Mouse (Mus musculus) kidney, postnatal 4 days (tissue): ENCODE results near the gene Olfr547.
"Not testable (repeated sequence)": the region's sequence is repeated elsewhere in the genome, so short reads cannot be mapped to it uniquely, and the experiment has no call there.

Experiments
- DNase-seq, 2 experiments: peaks; one replicate each; pipeline ENCODE4 v3.0.0; 2021; ENCODE audit warnings: mixed read lengths in 2 of 2

The Olfr547 gene

GRCm38 (mm10) chr7:102534449-102534848 is at the start of gene Olfr547:
Olfr547 (plus strand) TSS chr7:102534749.
- DNase-seq, result no peak

GRCm38 (mm10) chr7:102484766-102485165 is 49.8 kb upstream of the Olfr547 start:
- DNase-seq, result not testable (repeated sequence)

DNA sequence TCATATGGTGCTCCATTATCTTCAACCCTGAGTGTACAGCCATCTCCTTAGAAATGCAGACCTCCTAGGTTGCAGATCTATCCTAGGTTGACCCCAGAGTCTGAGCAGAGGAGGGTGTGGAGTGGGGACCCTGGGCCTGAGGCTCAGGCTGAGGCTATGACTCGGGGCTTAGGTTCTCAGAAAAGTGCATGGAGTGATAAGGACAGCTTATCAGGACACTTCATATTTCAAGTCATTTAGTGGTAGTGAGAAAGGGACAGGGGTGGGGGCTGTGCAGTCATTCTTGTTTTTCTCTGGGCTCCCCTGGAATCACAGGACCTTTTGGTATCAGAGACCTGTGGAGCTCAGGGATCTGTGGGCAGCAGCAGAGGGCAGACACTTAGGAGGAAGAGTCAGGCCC is 48.4 kb upstream of the Olfr547 start:
- no peak for DNase-seq

- no peak for DNase-seq
Measured at GRCm38 (mm10) chr7:102488161-102488560, 46.4 kb upstream of the Olfr547 start, which contains the start of gene Olfr544. Olfr544 (minus strand) TSS chr7:102488313.

DNA sequence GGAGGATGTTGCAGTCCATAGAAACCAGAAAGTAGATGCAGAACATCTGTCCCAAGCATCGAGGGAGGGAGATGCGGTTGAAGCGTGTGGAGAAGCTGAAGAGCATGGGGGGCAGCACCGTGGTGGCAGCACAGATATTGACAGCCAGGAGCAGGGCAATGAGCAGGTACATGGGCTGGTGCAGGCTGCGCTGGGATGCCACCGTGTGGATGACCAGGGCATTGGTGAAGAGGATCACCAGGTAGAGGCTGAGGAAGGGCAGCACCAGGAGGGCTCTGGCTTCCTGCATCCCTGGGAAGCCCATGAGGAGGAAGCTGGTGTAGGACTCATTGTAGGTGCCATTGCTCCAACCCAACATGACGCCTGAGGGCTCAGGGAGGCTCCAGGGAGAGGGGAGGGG is 40.1 kb upstream of the Olfr547 start:
- DNase-seq, result not testable (repeated sequence)

DNA sequence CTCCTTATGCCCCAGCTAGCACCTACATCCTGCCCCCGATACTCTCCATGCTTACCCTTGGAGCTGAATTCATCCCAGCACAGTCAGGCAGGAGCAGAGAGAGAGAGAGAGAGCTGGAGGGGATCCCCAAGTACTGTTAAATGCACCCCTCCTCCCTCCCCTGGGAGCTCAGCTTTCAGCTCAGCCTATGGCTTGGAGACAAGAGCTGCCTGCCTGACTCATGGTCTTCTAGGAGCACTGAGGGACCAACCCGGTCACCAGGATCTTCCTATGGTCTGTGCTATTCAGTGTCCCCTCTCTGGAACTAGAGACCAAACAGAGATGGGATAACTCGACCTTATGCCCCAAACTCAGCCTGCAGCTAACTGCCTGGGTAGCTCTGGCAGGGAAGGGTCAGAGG is 35.1 kb upstream of the Olfr547 start, which contains the start of gene Olfr545:
TSS of gene Olfr545 (minus strand) at position 101 of the 400 bp plus-strand sequence.
- no peak for DNase-seq

- no peak for DNase-seq
Measured at GRCm38 (mm10) chr7:102501986-102502385, 32.6 kb upstream of the Olfr547 start.

DNA sequence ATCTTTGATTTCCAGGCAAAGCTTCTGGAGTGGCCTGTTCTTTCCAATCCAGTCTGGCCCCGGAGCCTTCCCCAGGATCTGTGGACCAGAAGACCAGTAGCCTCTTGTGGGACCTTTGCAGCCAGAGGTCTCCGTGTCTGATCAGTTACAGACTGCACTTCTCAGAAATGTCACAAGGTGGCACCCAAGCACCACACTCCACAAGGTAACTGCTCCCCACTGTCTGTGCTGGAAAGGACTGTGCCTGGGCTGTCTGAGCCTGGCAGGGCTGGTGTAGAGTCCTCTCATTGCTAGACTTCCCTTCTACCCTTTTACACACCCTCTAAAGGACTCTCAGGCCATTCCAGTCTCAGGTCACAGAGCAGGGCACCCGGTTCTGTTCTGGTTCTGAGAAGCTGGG is 27.7 kb upstream of the Olfr547 start:
- peak; percentile 78 to 82 for DNase-seq

GRCm38 (mm10) chr7:102508066-102508465 is 26.5 kb upstream of the Olfr547 start:
- no peak for DNase-seq

GRCm38 (mm10) chr7:102508666-102509065 is 25.9 kb upstream of the Olfr547 start:
- DNase-seq, result no peak

DNA sequence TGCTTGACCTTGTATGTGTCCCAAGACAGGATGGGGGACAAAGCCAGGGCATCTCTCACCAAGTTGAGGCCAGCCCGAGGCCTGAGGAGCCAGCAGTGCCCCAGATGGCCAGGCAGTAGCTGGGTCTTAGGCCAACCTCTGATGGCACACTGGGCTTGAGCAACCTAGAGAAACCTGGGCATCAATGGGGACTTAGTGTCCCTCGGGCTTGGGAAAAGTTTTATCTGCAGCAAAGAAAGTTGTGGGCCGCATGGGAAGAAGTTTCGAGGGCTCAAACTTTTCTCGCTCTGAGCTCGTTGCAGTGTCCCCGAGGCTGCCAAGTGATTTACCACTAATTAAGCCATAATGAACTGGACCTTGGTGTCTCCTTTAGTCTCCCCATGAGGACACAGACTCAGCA is 24.8 kb upstream of the Olfr547 start:
- no peak for DNase-seq

DNA sequence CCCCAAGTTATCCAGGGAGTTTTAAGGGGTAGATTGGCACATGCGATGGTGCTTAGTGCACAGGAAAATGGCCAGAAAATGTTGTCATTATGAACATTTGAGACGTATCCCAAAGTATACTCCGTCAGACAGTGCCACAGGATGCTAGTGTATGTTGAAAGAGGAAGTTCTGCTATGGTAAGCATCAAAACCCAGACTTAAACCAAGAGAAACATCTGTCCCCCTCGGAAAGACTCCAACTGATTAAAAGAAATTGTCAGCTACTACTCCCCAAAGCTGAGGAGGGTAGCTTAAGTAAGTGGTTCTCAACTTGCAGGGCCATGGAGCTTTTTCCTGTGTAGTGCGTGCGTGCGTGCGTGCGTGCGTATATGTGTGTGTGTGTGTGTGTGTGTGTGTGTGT is 22.6 kb upstream of the Olfr547 start:
- DNase-seq, result no peak

DNA sequence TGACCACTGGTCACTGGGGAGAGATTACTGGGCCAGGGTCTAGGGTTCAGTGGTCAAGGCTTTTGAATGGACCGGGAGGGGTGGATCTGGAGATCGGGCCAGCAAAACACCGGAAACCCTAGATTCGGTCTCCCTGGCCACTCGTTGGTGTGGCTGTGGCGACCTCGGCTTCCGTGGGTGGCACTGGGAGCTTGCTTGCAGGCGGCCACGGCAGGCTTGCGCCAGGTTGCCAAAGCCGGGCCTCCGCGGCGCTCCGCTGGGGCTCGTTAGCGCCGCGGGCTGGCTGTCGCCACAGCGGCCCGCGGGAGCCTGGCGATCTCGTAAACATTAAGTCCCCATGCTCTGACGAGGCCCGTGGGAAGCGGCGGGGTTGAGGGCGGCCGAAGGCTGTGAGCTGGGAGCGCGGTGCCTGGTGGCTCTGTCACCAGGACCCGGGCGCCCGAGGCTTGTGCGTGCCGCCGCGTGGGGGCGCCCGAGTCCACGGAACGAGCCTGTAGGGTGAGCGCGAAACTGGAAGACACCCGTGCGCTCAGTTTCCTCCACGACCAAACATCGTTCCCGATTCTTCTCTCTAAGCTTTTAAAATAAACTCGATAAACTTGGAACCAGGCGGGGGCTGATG is 21.6 kb upstream of the Olfr547 start:
- peak; percentile 93 for DNase-seq

GRCm38 (mm10) chr7:102514144-102514543 is 20.4 kb upstream of the Olfr547 start:
- DNase-seq, result no peak

DNA sequence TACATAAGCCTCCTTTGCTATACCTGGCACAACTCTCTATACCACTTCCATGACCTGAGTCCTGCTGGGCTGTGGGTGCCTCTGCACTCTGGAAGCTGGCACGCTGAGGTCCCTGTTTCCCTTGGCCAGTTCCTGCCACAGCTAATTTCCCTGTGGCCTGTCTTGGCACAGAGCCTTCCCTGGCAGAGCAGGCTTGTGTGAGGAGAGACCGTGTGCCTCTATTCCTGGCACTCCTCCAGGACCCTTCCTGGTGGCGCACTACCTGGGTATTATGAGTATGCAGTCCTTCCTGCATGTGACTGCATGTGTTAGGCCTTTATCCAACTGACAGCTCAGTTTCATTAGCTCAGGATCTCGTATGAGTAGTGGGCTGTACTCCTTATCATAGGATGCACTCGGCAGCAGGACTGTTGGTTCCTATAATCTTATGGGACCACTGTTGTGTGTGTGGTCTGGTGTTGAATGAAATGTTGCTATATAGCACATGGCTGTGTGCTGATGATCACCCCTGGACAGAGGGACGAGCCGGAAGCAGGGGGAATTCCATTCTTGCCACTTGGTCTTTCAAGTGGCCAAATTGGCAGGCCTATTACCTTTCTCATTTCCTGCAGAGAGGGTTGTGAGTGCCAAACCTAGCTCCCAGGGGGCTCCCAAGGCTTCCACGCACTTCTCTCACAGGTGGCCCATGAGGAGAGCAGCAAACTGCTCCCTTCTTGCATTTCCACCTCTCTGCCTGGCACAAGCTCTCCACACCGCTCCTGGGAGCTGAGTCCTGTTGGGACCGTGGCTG is 18.1 kb upstream of the Olfr547 start:
- peak; percentile 11 to 19 for DNase-seq

GRCm38 (mm10) chr7:102517051-102517335 is 17.6 kb upstream of the Olfr547 start:
- DNase-seq, result no peak

DNA sequence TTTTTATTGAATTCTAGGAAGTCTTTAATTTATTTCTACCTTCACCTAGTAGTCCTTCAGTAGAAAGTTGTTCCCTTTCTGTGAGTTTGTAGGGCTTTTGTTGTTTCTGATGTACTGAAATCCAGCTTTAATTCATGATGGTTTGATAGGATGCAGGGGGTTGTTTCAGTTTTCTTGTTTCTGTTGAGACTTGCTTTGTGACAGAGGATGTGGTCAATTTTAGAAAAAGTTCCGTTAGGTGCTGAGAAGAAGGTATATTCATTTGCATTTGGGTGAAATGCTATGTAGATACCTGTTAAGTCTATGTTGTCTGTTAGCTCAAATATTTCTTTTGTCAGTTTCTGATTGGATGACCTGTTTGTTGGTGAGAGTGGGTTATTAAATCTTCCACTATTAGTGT is 5.5 kb upstream of the Olfr547 start:
- DNase-seq, result no peak

DNA sequence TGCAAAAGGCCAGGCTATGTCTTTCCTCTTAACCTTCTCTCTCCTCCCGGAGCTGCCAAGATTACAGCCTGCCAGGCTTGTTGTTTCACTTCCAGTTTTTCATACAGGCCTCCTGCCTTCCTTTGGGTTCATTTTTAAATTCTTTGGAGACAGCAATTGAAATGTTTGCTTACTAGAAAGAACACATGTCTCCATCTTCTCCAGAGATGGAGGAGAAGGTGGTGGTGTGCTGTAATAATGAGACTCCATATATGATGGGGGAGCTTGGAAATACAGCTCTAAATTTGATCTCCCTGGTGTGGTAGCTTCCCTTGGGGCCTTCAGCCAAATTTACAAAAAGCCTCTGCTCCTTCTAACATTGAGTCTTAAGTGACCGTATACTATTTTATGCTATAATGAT is 6.0 kb downstream of the Olfr547 start, which contains the start of gene Olfr548-ps1:
TSS of gene Olfr548-ps1 (plus strand) at position 301 of the 400 bp plus-strand sequence.
- DNase-seq, result no peak

GRCm38 (mm10) chr7:102541251-102541650 is 6.7 kb downstream of the Olfr547 start:
- DNase-seq, result no peak

GRCm38 (mm10) chr7:102549570-102549969 is 15.0 kb downstream of the Olfr547 start, which contains the start of gene Olfr549:
Olfr549 (plus strand) TSS chr7:102549870.
- no peak for DNase-seq

- no peak for DNase-seq
Measured at GRCm38 (mm10) chr7:102553279-102553678, 18.7 kb downstream of the Olfr547 start.

DNA sequence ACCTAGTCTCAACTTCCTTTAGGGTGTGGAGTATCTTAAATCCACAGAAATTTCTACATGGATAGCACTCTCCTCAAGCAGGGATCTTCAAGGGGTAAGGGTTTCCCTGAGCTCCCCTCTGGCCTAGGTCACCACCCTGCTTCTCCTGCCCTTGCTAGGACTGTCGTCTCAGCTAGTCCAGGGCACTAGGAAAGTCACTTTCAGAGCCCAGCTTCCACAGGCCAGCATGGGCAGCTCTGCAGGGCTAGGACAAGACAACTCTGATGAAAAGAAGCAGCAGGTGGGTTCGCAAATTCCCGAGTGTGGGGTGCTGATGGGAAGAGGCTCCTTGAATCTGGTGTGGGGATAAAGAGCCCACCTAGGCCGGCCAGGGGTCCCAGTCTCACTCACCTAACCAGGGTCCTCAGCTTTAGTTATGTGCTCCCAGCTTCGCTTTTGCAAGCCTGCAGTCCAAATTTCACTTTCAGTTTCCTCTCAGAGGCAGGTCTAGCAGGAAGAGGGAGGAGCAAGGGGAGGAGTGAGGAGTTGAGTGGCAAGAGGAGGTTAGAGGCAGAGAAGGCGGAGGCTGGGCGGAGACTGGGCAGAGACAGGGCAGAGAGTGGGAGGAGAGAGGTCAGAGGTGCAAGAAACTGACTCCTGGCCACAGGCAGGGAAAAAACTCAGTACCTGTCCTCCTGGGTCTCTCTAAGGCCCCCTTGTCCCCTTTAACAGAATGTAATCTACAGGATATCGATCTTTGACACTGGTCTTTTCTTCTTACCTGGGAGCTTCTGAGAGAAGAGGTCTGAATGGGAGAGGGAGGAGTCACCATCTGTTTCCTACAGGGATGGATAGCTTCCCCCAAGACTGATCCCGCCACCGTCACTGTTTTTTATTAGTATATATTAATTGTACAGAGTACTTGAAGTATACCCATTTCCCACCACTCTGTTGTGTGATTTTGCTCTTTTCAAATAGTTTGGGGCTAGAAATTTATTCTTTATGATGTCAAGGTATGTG is 30.7 kb downstream of the Olfr547 start, which contains the start of gene Trim21:
TSS of gene Trim21 (minus strand) at position 488 of the 999 bp plus-strand sequence.
- DNase-seq, result peak; percentile 85 to 88

GRCm38 (mm10) chr7:102566219-102566618 is 31.7 kb downstream of the Olfr547 start:
- no peak for DNase-seq
